Mouse (Mus musculus) A20 (cell line): Measurements from ENCODE around the gene Xiap.

Experiments
- DNase-seq: peaks from one replicate; pipeline ENCODE4 v3.0.0-alpha.2; 2011; ENCODE audit warnings: low read depth, low spot score

The Xiap gene

GRCm38 (mm10) chrX:42087731-42088130, 28.3 kb downstream of the Xiap start:
- DNase-seq, result no peak

- DNase-seq, result no peak
Observed at GRCm38 (mm10) chrX:42088136-42088535, 28.7 kb downstream of the Xiap start.

GRCm38 (mm10) chrX:42107137-42107536, 47.7 kb downstream of the Xiap start:
- no peak for DNase-seq

GRCm38 (mm10) chrX:42110585-42110984, 51.1 kb downstream of the Xiap start:
- no peak for DNase-seq

GRCm38 (mm10) chrX:42119442-42120048, 60.1 kb downstream of the Xiap start:
- no peak for DNase-seq

GRCm38 (mm10) chrX:42124963-42125697, 65.7 kb downstream of the Xiap start:
- DNase-seq, result no peak

- no peak for DNase-seq
Observed at GRCm38 (mm10) chrX:42139882-42140281, 80.4 kb downstream of the Xiap start.

GRCm38 (mm10) chrX:42142620-42143019, 83.1 kb downstream of the Xiap start:
- DNase-seq, result peak; percentile 33

GRCm38 (mm10) chrX:42143991-42144390, 84.5 kb downstream of the Xiap start:
- no peak for DNase-seq

GRCm38 (mm10) chrX:42148016-42148451, 88.6 kb downstream of the Xiap start:
- DNase-seq, result no peak

GRCm38 (mm10) chrX:42148788-42149556, 89.5 kb downstream of the Xiap start, which contains the start of gene Stag2:
Stag2 (plus strand) TSS chrX:42149317.
- DNase-seq, result peak; percentile 91

GRCm38 (mm10) chrX:42149557-42150345, 90.3 kb downstream of the Xiap start:
- DNase-seq, result peak; percentile 66

- peak; percentile 86 for DNase-seq
Observed at GRCm38 (mm10) chrX:42150346-42151023, 91.0 kb downstream of the Xiap start.

GRCm38 (mm10) chrX:42151024-42151754, 91.7 kb downstream of the Xiap start:
- no peak for DNase-seq

GRCm38 (mm10) chrX:42151903-42152369, 92.5 kb downstream of the Xiap start:
- DNase-seq, result peak; percentile 79

- peak; percentile 30 for DNase-seq
Observed at GRCm38 (mm10) chrX:42153056-42153455, 93.6 kb downstream of the Xiap start.
